Mouse (Mus musculus) heart, adult 8-10 months (tissue): ENCODE results near the gene Tmem253. TPM values are rescaled to one million over a fixed set of nuclear protein-coding genes. Genes with fewer than 3 reads are reported as not detected.
"Not testable (repeated sequence)": the region's sequence is repeated elsewhere in the genome, so short reads cannot be mapped to it uniquely, and the experiment has no call there.

ENCODE experiments used
- DNase-seq: peaks from one replicate; pipeline ENCODE4 v3.0.0; 2022; ENCODE audit warnings: low spot score
- total RNA-seq, 4 experiments: library from RNA; stranded (reverse); gene quantifications; 2 replicates each; pipeline ENCODE4 v1.2.4; 2022

Tmem253 gene
- total RNA-seq, 4 experiments from 2014 or later = 1.6 to 4.4 (median 2.5) TPM

DNA sequence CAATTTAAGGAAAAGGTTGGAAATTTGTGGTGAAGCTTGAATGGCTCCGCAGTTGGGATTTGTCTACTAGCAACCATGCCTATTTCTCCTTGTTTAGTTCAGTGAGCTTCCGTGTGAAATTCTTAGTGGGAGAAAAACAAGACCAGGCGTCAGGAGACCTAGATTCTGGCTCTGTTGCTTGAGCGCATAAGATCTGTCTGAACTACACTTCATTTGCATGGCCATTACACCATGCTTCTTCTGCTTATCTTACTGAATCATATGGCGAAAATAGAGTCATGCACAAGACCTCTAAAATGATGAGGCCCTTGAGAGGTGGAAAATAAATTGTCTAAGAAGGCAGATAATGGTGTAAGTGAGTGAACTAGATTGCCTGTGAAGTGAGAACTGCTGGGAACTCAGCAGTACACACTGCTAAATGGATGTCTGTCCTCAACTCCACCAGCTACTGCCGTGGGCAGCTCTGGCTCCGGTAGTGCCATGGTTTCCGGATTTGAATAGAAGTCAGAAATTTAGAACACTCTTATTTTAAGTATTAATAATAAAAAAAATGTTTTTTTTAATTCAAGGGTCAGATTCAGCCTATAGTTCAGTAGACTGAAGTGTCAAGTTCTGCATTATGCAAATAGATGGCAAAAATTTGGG is 6.2 kb downstream of the Tmem253 start:
- DNase-seq = no peak

- no peak for DNase-seq
These were observed 6.8 kb downstream of the Tmem253 start for GRCm38 (mm10) chr14:52022244-52022708.

DNA sequence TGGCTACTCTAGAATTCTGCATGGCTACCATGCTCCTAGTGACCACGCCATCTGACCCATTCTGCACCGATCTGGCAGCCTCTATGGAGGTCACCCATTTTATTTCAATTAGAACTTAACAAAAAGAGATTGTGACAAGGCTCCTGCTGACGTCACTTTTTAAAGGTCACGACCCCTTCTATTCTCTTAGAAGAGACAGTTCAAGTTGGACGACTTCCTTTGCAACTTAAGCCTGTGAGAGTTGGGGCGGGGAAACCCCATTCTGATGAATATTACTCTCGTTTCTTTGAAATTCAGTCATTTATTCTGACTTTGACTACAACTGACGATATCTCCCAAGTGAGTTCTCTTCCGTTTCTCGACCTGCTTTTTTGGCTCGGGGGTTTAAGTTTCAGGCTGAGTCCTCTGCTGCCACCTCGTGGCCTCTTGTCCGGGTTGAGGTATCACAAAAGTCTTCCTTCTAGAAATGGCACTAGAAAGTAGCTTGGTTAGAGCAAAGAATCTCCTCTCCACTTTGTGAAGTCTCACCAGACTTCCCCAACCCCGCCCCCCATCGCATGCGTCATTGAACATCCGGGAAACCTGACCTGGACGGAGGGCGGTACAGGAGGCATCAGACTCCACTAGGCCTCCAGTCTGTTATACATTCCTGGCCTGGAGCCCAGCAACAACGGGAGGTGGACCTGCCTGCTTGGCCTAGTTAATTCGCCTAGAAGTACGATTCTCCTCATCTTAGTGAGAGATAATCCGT is 7.4 kb downstream of the Tmem253 start:
- DNase-seq = peak; percentile 87

DNA sequence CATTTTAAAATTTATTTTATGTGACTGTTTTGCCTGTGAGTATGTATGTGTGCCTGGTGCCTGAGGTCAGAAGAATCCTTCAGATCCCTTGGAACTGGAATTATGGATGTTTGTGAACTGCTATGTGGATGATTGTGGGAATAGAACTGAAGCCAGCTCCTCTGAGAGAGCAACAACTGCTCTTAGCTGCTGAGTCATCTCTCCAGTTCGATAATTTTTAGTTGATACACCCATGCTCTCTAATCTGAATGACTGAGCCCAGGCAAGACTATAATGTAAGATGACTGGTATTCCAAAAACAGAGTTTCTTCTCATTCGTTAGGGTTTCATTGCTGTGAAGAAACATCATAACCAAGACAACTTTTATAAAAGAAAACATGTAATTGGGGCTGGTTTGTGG is 8.7 kb downstream of the Tmem253 start:
- no peak for DNase-seq

DNA sequence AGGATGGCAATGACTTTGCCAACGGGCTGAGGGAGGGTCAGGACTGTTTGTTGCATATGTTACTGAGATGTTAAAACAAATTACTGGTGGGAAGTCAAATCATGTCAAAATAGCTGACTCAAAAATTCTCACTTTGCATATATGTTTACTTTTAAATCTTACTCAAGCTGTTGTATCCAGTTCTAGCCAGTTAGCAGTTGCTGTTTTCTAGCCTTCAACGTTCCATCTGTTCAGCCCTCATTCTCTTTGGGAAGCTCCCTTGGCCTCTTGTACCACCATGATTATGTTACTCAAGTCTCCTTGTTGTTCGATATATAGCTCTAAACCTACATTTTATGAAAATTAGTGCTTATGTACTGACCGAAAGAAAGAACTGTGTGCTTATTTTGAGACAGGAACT is 10.9 kb downstream of the Tmem253 start:
- DNase-seq = no peak

DNA sequence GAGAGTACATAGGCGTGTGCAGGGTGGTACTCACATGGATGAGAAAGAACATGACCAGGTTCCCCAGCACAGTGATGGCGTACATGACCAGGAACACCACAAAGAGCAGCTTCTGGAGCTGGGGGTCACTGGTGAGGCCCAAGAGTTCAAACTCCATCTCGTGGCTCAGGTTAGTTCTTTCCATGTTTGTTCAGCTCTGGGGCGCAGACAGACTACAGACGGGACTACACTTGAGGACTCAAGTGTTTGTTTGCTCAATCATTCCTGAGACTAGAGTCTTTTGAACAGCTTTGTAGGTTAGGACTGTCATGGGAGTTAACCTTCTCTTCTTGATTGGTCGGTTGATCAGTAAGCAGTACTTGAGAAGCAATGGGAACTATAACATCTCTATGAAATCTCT is 20.5 kb downstream of the Tmem253 start:
- no peak for DNase-seq

- no peak for DNase-seq
These were observed 23.9 kb downstream of the Tmem253 start for GRCm38 (mm10) chr14:52039332-52039731.

- not testable (repeated sequence) for DNase-seq
These were observed 26.9 kb downstream of the Tmem253 start, which contains the start of gene Olfr221 for GRCm38 (mm10) chr14:52042359-52042758. Gene Olfr221, minus strand, starts transcription at chr14:52042459.

DNA sequence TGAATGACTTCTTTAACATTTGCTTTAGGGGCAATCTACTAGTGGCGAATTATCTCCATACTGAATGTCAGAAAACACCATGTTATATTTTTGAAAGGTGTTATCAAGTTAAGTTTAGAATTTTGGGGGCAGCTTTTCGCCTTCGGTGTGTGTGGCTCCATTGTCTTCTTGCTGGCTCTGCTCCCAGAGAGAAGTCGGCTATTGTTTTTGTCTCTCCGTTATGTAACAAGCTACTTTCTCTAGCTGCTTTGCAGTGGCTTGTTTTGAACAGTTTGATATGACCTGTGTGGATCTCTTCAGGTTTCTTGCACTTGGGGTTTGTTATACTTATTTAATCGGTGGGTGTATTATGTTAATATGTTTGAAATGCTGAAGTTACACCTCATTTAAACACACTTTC is 28.0 kb downstream of the Tmem253 start:
- peak; percentile 19 for DNase-seq

- DNase-seq = no peak
These were observed 29.6 kb downstream of the Tmem253 start for GRCm38 (mm10) chr14:52044901-52045678.

- DNase-seq = no peak
These were observed 30.6 kb downstream of the Tmem253 start for GRCm38 (mm10) chr14:52045966-52046565.

- DNase-seq = not testable (repeated sequence)
These were observed 37.3 kb downstream of the Tmem253 start for GRCm38 (mm10) chr14:52052720-52053119.

DNA sequence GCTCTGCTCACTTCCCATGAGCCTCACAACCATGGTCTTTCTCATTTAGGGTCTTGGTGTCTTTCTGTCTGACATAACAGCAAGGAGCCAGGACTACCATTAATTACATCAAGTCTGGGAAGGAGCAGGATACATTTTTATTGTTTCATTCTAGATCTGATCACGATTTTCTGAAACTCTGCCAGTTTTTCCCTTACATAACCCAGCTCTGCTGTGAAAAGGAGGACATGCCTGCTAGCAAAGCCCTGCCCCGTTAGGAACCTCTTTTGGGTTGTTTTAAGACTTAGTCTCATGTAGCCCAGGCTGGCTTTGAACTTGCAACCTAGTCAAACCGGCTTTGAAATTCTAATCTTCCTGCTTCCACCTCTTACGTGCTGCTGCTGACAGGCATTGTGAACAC is 44.5 kb downstream of the Tmem253 start:
- no peak for DNase-seq

- DNase-seq = no peak
These were observed 45.3 kb downstream of the Tmem253 start for GRCm38 (mm10) chr14:52060800-52061199.

- DNase-seq = no peak
These were observed 46.3 kb downstream of the Tmem253 start for GRCm38 (mm10) chr14:52061798-52062197.

- DNase-seq = no peak
These were observed 50.7 kb downstream of the Tmem253 start for GRCm38 (mm10) chr14:52066135-52066534.

Other genes starting within 250 kb of the Tmem253 start
- gene Ang4, start 242.1 kb upstream of the Tmem253 start, total RNA-seq = not detected
- gene AY358078, start 215.6 kb upstream of the Tmem253 start, total RNA-seq = not detected
- not detected for gene Ear6, start 162.0 kb upstream of the Tmem253 start, total RNA-seq
- gene Mettl17, start 130.8 kb upstream of the Tmem253 start, total RNA-seq = 10 to 100 TPM; 17.9 to 26.4 (median 22.7) TPM
- gene Slc39a2, start 122.8 kb upstream of the Tmem253 start, total RNA-seq = under 1 TPM in 2 of 4 experiments, not detected in 2; 0.17 to 0.44 TPM
- gene Ndrg2, start 101.5 kb upstream of the Tmem253 start, total RNA-seq = 1,000 to 10,000 TPM; 1,477 to 1,608 (median 1,523) TPM
- not detected for gene Tppp2, start 97.2 kb upstream of the Tmem253 start, total RNA-seq
- not detected for gene Rnase13, start 92.9 kb upstream of the Tmem253 start, total RNA-seq
- 10 to 100 TPM; 20.4 to 31.0 (median 24.0) TPM for gene Arhgef40, start 30.9 kb upstream of the Tmem253 start, total RNA-seq
- gene Zfp219, start 5.1 kb downstream of the Tmem253 start, total RNA-seq = 10 to 100 TPM; 22.5 to 29.9 (median 24.6) TPM
- gene Olfr221, start 26.8 kb downstream of the Tmem253 start, total RNA-seq = not detected
- 100 to 1,000 TPM; 126 to 132 (median 128) TPM for gene Hnrnpc, start 88.4 kb downstream of the Tmem253 start, total RNA-seq
- gene Rpgrip1, start 95.0 kb downstream of the Tmem253 start, total RNA-seq = under 1 TPM in 3 of 4 experiments, not detected in 1; 0.31 to 0.41 (median 0.37) TPM
- 10 to 100 TPM; 20.7 to 26.7 (median 22.9) TPM for gene Supt16, start 181.8 kb downstream of the Tmem253 start, total RNA-seq
- gene Chd8, start 242.1 kb downstream of the Tmem253 start, total RNA-seq = 10 to 100 TPM; 26.8 to 42.5 (median 37.7) TPM